Mouse (Mus musculus) adipocyte (in vitro differentiated cells): ENCODE data around the gene Utp4.

Source experiments
- DNase-seq: peaks from one replicate; pipeline ENCODE4 v3.0.0-alpha.2; 2016; ENCODE audit warnings: low spot score

Gene Utp4

DNA sequence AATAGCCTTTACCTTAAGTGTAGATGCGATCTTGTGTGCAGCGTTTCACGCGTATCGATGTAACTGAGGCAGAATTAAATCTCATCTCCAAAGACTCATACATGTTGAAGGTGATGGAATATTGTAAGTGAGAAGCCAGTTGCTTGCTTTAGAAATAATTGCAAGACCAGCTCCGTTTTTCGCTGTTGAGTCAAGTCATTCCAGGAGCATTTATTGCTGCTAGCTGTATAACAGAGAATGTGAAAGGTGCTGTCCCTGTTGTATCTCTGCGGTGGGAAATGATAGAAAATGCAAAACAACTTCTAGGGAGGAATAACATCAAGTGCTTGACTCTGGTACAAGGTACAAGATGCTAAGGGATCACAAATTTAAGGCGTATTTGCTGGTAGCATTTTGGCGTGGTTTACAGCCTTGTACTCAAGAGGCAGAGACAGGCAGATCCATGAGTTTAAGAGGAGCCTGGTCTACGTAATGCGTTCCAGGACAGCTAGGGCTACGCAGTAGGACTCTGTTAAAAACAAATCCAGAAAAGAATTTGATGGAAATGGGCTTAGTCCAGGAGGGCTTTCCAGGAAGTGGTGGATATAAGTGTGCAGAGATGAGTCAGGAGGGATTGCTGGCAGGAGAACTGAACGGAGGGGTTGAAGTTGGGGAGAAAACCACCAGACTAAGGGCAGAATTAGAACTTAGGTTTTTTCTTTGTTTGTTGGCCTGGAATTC lies 43.8 kb downstream of the Utp4 start:
- DNase-seq = peak; percentile 43

DNA sequence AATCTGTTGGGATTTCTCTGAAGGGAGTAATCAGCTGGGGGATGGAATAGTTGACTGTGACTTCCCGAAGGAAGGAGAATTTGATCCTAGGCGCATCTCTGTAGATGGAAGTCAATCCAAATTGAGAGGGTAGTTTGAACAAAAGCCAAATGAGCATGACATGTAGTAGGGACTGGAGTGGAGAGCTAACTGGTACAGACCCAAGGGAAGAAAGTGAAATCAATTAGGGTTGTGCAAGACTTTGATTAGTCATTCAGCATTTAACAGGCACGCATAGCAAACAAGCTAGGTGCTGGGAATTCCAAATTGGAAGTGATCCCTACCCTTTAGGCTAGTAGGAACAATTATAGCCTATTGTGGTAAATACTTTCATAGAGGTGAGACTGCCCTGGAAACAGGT lies 48.4 kb downstream of the Utp4 start:
- no peak for DNase-seq

DNA sequence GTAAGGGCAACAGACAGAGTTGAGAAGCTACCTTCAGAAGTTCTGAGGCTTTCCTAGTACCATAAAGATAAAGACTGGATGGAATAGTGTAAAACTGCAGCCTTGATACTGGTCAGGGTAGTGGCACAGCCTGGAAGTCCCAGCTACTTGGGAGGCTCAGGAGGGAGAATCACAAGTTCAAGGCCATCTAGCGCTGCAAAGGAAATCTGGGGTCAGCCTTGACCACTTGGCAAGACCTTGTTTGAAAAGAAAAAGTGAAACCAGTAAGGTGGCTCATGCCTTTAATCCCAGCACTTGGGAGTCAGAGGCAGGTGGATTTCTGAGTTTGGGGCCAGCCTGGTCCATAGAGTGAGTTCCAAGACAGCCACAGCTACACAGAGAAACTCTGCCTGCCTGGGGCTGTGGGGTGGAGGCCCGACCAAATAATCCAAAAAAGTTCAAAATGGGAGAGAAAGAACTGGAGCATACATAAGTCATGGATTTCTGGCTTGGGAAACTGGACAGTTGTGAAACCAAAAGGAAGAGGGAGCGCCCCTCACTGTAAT lies 50.5 kb downstream of the Utp4 start:
- no peak for DNase-seq

DNA sequence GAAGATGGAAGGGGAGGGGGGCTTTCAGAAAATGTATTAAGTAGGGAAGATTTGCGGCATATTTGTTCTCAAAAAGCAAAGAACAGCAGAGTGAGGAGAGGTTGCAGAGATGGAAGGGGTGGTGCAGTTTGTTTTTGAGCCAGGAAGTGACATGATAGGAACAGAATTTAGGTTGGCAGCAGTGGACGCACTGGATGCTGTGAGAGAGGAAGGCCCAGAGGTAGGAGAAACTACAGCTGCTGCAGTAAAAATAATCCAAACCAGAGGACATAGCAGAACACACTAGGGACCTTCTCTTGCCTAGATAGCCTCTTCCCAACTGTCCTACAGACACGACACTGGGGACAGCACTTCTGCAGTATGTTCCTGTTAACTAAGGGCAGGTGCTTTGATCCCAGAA lies 51.3 kb downstream of the Utp4 start:
- DNase-seq = no peak

DNA sequence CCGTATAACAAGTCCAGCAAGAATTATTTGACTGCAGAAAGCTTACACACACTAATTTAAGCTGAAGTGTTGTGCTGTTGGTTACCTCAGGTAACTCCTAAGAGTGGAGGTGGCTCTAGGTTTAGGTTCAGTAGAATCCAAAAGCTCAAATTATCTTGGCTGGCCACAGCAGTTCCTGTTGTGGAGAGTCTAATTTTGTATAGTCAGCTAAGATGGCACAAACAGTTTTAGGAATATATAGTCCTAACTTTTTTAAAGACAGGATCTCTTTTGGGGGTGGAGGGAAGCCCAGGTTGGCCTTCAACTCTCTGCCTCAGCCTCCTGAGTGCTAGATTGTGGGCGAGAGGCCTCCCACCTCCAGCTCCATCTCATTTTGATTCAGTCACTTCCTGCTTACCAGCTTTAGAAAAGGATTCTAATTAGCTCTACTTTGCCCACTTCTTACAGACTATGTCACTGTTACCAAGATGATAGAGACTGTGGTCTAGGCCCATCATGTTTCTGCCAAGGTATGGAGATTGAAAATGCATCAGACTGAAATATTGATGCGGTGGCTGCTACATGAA lies 55.3 kb downstream of the Utp4 start:
- no peak for DNase-seq

DNA sequence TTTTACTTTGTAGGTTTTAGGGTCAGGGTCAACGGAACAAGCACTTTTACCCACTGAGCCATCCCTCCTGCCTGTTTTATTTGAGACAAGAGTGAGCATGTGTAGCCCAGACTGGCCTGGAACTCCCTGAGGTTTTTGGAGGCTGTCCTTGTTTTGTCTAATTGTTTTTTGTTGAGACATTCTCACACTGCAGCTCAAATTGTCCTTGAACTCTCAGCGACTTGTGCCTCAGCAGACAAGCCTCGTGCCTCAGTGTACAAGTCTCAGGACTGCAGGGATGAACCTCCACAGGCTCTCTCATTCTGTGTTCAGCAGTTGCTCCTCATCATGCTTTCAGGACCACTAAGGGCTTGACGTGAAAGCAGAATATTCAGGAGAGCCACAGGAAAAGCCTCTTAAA lies 58.3 kb downstream of the Utp4 start:
- DNase-seq = no peak

DNA sequence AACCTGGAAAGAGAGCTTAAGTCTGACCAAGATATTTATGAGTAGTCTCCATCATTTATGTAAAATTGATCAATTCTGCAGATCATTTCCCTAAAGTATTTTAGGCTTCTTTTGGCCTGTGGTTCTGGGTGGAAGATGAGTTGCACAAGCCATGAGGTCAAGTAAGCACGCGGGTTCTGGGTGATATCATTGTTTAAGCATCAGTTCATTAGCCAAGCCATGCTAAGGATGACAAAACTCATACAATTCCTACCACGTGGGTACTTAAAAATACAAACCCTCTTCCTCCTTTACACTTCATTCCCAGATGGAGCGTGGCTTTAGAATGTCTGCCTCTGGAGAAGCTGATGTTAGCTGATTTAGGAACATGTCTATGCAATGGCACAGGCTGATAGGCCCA lies 60.1 kb downstream of the Utp4 start:
- DNase-seq = peak; percentile 61

DNA sequence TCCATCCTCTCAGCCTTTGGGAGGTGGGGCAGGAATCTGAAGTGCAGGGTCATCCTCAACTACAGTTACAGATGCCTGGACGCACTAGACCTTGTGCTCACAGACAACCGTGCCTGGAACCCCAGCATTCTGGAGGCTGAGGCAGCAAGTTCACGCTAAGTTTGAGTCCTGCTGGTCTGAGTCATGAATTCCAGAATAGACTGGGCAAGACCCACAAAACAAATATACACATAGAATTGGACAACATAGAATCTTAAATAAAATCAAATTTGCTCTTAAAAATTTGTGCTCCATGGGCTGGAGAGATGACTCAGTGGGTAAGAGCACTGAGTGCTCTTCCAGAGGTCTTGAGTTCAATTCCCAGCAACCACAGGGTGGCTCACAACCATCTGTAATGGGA lies 63.6 kb downstream of the Utp4 start:
- no peak for DNase-seq

DNA sequence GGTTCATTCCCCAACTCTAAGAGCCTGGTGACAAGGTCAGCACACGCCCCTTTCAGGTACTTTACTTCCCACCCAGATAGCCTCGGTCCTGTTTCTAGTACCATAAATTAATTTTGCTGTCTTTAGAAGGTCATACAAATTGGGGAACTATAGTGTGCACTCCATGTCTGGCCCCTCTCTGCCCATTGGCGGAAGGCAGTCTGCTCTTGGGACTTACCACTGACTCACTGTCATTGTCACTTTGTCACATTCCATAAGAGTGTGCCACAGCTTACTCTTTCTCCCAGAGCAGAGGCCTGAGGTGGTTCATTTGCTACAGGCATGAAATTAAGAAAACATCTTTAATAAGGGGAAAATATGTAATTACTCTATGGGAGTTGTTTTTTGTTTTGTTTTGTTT lies 64.8 kb downstream of the Utp4 start:
- DNase-seq = no peak

DNA sequence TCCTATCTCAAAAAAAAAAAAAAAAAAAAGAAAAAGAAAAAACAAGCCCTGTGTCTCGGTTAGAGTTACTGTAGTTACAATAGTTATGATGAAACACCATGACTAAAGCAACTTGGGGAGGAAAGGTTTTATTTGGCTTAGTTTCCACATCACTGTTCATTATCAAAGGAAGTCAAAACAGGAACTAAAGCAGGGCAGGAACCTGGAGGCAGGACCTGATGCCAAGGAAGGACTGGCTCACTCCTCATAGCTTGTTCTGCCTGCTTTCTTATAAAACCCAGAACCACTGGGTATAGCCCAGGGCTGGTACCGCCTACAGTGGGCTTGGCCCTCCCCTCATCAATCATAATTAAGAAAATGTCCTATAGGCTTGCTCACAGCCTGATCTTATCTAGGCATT lies 66.2 kb downstream of the Utp4 start:
- no peak for DNase-seq

DNA sequence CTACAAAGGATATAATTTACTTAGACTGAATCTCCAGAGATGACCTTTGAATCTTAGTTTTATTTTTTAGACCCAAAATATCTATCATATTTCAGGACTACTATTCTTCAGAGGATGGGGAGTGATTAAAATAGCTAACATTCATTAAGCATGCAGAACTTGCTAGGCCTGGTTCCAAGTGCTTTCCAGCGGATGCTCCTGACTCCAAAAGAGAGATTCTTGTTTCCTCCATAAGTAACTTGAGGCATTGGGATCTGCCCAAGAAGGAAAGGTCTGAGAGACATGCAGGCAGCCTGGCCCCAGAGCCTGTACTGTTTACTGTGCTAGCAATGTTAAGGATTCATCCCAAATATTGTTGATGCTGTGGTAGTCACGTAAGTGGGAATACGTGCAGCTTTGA lies 68.9 kb downstream of the Utp4 start:
- no peak for DNase-seq

DNA sequence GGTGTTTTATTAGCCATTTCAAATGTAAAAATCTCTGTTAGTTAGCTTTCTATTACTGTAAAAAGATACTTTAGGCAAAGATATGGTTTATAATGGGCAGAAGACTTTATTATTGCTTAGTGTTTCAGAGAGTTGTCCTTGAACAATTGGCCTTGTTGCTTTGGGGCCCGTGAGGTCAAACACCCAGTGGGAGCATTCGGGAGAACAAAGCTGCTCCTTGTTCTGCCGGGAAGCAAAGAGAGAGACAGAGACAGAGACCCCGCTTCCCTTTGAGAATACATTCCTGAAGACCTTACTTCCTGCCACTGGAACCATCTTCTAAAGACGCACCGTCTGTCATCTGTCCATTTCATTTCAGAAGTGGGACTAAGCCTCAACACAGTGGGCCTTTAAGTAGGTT lies 69.9 kb downstream of the Utp4 start:
- DNase-seq = no peak

DNA sequence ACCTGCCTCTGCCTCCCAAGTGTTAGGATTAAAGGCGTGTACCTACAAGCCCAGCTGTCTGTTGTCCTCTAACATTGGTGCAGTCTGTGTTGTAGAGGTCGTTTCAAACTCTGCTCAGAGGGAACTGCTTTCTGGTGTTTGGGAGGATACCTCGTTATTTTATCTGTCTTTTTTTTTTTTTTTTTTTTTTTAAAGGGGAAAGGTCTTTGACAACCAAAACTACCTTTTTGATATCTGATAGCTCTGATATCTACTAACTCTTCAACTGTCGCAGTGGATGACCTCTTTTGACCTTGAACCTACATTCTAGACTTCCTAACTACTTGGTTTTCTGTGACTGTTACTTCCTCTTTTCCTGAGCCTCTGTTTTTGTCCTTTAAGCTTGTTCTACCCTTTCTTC lies 71.1 kb downstream of the Utp4 start:
- no peak for DNase-seq

DNA sequence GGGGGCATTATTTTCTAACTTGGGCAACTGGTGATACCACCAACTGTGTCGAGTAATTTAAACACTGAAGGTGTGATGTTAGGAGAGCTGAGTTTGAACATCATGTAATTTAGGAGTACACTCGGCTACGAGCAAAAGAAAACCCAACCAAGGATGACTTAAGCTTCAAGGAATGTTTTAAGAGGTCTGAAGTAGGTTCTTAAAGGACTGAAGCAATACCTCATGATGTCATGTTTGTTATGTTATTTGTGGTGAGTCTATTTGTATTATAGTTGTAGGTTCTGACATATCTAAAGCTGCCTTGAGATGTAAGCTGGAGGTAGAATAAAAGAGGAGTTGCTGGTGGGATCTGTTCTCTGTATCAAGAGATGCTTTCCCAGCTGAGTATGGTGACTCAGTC lies 76.5 kb downstream of the Utp4 start:
- no peak for DNase-seq

DNA sequence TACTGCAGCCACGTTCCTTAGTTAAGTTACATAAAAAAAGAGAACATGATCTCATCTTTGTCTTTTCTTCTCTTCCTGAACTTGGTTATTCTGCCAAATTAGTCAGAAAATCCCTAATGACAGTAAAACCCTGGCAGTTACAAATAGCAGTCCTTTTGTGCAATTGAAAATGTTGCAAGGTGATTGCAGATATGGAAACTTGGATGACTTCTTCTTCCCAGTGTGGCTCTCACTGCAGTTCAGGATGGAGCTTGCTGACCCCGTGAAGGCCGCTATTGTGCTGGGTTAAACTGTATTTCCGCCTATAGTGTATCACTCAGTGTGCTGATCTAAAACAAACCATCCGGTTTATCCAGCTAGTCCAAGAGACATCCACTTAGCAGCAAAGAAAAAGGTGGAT lies 78.5 kb downstream of the Utp4 start:
- DNase-seq = no peak
